Mouse (Mus musculus) hindlimb bud, embryonic 11.5 days (tissue): ENCODE results near the gene Gm13199.

Source experiments
- DNase-seq: peaks from one replicate; pipeline ENCODE4 v3.0.0-alpha.2; 2012; ENCODE audit warnings: low read depth, low spot score; ENCODE audit errors: extremely low spot score

The Gm13199 gene

DNA sequence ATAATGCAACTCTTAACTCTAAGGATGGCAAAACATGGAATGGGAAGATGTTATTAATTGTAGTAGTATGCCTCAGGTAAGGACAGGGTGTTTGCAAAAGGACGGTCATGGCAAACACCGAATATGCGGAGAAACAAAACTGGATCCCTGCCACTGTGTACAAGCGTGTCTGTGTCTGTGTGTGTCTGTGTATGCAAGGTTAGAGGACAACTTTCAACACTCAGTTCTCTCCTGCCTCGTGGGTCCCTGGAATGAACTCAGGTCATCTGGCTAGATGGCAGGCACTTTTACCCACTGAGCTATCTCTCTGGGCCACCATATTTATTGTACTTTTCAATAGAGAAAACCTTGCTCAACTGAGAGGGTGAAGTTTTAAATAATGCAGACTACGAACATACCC, 40.3 kb downstream of the Gm13199 start:
- DNase-seq: no peak

DNA sequence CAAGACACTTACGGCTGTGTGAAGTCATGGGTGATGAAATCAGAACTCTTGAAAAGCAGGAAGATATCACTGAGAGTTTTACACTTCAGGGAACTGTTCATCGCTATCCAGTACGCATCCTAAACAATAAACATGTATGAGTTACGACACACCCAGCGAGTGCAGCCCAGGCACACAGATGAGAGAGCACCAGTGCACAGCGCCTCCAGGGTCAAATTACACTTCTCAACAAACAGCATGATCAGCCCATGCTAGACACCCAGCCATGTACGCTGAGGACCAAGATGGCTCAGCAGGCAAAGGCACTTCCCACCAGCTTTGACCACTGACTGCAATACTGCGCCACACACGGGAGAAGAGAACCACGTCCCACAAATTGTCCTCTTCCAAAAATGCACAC, 41.5 kb downstream of the Gm13199 start:
- DNase-seq: no peak
